Mouse (Mus musculus) cerebellum, postnatal 10 days (tissue): ENCODE measurements at regions not wholly inside any gene's neighbourhood (a gene's known extent, or its start where the extent isn't known, plus 50 kb on each side); places are given as distances from the start of the nearest gene placed in this dataset.

Experiments
- DNase-seq, 2 experiments: peaks; one replicate each; pipeline ENCODE4 v3.0.0; 2021; ENCODE audit warnings: mixed read lengths in 2 of 2

GRCm38 (mm10) chr15:63170171-63170570 is 674.8 kb downstream of the Gsdmc2 start:
- DNase-seq: no peak

GRCm38 (mm10) chr15:63166411-63166810 is 678.6 kb downstream of the Gsdmc2 start:
- no peak for DNase-seq

- no peak for DNase-seq
Measured at GRCm38 (mm10) chr15:63163550-63164279, 681.3 kb downstream of the Gsdmc2 start.

- no peak for DNase-seq
Measured at GRCm38 (mm10) chr15:63162881-63163549, 682.0 kb downstream of the Gsdmc2 start.

- peak; percentile 7 to 28 for DNase-seq
Measured at GRCm38 (mm10) chr15:63123123-63123688, 721.8 kb downstream of the Gsdmc2 start.

GRCm38 (mm10) chr15:63112918-63113317 is 732.1 kb downstream of the Gsdmc2 start:
- peak; percentile 41 to 51 for DNase-seq

GRCm38 (mm10) chr15:63100093-63100492 is 744.9 kb downstream of the Gsdmc2 start:
- DNase-seq: peak; percentile 76 to 81

GRCm38 (mm10) chr15:63081972-63082371 is 763.0 kb downstream of the Gsdmc2 start:
- DNase-seq: peak; percentile 25 to 26

- DNase-seq: peak; percentile 49 to 69
Measured at GRCm38 (mm10) chr15:63079825-63080224, 765.2 kb downstream of the Gsdmc2 start.

- no peak for DNase-seq
Measured at GRCm38 (mm10) chr15:63071921-63072320, 773.1 kb downstream of the Gsdmc2 start.

GRCm38 (mm10) chr15:63067126-63067525 is 777.9 kb downstream of the Gsdmc2 start:
- no peak for DNase-seq

- no peak for DNase-seq
Measured at GRCm38 (mm10) chr15:63066020-63066439, 778.9 kb downstream of the Gsdmc2 start.

- no peak for DNase-seq
Measured at GRCm38 (mm10) chr15:63061891-63062290, 783.1 kb downstream of the Gsdmc2 start.

- DNase-seq: no peak
Measured at GRCm38 (mm10) chr15:63060826-63061225, 784.2 kb downstream of the Gsdmc2 start.

- peak in 1 of 2 experiments; percentile 6 for DNase-seq
Measured at GRCm38 (mm10) chr15:63052570-63053255, 792.3 kb downstream of the Gsdmc2 start.

GRCm38 (mm10) chr15:63050033-63050432 is 794.9 kb downstream of the Gsdmc2 start:
- no peak for DNase-seq

GRCm38 (mm10) chr15:63042367-63042766 is 802.6 kb downstream of the Gsdmc2 start:
- no peak for DNase-seq

- DNase-seq: peak; percentile 90
Measured at GRCm38 (mm10) chr15:63036241-63036640, 808.7 kb downstream of the Gsdmc2 start.

- DNase-seq: peak; percentile 79 to 83
Measured at GRCm38 (mm10) chr15:63020826-63021225, 824.2 kb downstream of the Gsdmc2 start.

GRCm38 (mm10) chr15:63017966-63018365 is 827.0 kb downstream of the Gsdmc2 start:
- DNase-seq: peak; percentile 25 to 33

GRCm38 (mm10) chr15:63006471-63007228 is 838.3 kb downstream of the Gsdmc2 start:
- DNase-seq: no peak

GRCm38 (mm10) chr15:62994691-62995090 is 850.3 kb downstream of the Gsdmc2 start:
- DNase-seq: peak; percentile 61 to 66
